Mouse (Mus musculus) layer of hippocampus, postnatal 25 days (tissue): ENCODE data around the gene Rasd2. TPM values are rescaled to one million over a fixed set of nuclear protein-coding genes. Genes with fewer than 3 reads are reported as not detected.

ENCODE experiments used
- DNase-seq, 2 experiments: peaks; one replicate each; pipeline ENCODE4 v3.0.0; 2022; ENCODE audit warnings: mixed read lengths in 2 of 2, low spot score in 1 of 2; ENCODE audit errors: extremely low spot score in 1 of 2
- total RNA-seq, 2 experiments: library from RNA; stranded (reverse); gene quantifications; 2 replicates each; pipeline ENCODE4 v1.2.3; 2021

Rasd2 gene
- 10 to 100 TPM; 60.6 to 67.6 TPM for total RNA-seq

DNA sequence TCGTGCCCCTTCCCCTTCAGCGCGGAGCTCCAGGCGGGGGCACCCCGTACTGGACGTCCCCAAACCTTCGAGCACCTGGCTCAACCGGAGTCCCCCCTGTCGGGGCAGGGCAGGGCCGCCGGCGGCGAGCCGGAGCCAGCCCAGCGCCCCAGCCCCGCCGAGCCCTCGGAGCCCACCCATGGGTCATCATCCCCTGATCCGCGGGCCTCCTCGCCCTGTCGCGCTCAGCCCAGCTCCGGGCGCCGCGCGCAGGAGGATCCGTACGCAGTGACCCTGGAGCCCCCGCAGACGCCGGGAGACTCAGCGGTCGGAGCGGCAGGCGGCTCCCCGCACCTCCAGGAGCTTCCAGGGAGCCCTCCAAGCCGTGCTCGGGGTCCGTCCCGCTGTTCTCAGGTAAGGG, at the start of gene Rasd2:
Rasd2 (plus strand) TSS at position 259 of the 400 bp plus-strand sequence.
- DNase-seq, result no peak

DNA sequence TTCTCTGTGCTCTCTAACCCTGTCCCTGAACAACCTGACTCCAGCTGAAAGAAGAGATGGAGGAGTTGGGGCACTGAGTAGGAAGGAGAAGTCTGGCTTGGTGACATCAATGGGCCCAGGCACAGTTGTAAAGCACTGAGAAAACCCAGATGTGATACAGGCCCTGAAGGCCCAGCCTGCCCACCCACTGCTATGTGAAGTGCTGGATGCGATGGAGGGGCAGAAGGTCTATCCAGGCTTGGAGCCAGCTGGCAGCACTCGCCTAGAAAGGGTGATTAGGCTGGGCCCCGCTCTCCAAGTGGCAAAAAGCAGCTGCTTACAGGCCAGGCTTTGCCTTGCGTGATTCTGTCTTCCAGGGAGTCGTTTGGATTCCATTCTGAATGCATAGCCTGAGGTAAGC, 44.4 kb upstream of the Rasd2 start:
- DNase-seq, result no peak

DNA sequence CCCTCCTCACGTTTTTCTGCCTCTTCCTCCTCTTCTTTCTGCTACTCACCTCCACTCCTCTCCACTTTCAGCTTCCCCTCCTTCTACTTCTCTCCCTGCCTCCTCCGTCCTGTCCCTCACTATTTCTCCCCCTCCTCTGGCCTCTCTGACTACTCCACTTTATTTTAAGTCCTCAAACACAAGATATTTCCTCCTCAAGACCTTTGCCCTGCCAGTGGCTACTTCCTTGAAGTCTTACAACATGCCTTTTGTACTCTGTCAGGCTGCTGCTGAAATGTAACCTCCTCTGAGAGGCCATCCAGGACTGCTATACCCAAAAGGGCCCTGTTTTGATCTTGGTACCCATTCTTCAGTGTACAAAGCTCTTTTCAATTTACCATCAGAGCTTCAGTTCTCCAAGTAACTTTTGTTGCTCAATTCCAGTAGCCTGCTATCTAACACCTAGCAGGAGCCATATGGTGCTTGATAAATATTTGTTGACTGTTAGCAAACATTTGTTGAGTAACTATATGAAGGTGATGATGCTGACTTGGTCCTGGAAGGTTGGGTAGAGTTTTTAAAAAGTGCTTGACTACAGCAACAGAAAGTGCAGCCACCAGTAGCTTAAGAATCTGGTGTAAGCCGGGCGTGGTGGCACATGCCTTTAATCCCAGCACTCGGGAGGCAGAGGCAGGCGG, 41.6 kb upstream of the Rasd2 start:
- no peak for DNase-seq

DNA sequence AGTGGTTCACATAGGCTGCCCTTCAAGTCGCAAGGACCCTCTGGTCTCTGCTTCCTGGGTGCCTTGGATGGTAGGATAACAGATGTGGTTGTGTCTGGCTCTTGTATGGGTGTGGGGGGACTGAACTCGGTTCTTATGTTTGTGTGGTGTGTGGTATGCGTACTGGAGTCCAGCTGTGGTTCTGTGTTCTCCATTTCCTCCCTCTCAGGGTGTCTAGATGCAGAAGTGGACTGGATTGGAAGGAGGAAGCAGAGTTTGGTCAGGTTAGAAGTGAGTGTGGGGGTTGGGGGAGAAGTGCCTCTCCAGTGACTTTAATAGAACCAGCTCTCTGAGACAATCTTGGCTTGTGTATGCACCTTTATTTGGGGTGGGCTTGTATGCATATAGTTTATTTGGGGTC, 20.7 kb upstream of the Rasd2 start:
- no peak for DNase-seq

DNA sequence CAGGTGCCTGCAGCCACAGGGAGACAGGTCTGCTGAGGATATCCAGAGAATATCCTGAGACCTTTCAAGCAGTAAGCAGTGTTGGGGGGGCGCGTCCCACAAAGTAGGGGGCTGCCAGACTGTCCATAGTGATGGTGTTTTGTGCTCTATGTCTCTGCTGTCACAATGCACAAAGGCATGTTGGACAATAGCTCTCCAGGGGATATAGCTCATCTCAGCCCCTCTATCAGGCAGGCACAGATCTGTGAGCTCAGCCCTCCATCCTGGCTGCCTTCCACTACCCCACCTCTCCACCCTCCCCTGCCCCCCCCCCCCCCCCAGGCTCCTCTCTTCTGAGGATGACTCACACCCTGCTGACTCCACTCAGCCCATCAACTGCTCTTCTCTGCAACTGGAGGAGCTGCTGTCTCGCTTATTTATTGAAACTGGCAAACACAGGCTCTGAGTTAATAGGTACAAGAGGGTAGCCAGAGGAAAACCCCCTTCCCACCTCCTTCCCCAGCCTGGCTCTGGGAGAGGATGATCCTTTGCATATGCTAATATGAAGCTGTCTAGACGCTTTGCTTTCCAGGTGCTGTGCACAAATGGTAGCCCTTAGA, 19.2 kb upstream of the Rasd2 start:
- no peak for DNase-seq

DNA sequence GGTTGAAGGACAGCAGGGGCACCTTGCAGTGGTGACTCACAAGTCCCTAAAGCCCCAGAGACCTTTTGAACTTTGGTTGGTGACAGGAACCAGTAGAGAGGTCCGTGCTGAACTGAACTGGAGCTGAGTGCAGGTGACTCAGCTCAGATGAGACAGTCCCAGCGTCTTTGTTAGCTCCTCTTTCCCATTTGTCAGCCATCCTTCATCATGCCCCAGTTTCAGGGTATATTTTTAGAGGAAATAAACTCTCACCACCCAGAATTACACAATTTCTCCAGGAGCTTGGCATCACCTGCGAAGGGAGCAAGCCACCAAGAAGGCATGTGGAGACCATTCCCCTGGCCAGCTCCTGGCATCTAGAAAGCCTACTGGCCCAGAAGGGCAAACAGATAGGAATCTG, 16.6 kb upstream of the Rasd2 start:
- no peak for DNase-seq

DNA sequence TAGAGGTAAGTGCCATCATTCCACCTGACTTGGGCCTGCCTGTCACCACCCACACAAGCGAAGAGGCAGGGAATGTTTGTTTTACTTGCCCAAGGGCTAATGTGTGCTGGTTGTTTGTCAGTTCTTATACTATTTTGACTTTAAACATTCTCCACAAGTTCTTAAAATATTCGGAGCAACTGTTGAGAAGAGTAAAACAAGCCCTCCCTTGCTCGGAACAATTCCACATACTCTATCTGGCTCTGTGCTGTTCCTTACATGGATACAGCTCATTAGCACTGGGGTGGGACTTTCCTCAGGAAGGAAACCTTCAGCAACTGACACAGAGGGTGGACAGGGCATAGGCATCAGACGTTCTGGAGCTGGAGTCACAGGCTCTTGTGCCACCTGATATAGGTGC, 15.9 kb upstream of the Rasd2 start:
- no peak for DNase-seq

DNA sequence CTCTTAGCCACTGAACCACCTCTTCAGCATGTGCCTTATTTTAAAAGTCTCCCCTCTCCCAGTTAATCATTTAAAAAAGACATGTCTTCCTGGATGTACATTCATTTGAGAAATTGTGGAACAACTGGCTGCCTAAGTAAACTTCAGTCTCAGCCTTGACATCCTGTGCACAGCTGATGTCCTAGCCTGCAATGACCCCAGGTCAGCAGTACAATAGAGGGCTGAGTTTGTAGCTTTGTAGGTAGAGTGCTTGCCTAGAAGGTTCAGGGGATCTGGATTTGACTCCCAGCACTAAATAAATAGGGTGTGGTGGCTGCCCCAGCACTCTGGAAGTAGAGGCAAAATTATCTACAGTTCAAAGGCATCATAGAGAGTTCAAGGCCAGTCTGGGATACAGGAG, 15.4 kb upstream of the Rasd2 start:
- DNase-seq, result no peak

DNA sequence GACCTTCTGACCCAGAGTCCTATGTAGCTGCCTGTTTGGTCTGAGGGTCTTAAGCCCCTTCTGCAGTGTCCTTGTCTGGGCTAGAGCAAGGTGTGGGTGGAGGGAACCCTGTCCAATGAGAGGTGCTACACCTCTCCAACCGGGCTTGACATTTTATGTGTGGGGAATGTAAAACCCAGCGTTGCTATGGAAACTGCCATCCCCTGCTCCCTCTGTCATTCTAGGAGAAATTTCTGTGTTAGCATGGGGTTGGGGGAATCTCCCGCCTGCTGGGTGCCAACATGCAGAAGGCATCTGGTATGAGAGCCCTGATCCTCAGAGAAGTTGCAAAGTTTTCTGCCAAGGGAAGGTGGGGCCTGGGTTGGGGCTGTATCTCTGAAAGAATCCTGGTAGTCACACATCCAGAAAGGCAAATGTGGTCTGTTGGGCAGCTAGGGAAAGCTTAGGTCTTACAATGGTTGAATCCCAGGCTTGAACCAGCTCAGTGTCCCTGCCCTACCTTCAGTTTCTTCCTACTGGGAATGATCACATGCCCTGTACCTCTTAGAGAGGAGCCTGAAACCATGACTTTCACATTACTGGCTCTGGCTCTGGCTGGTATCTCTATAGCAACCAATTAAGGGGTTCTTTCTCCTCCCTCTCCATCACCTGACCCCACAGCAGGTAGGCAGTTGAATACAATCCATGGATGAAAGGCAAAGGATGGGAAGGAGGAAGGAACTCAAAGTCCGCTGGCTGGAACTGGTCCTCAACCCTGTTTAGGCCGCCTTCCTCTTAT, 14.6 kb upstream of the Rasd2 start:
- DNase-seq, result no peak

DNA sequence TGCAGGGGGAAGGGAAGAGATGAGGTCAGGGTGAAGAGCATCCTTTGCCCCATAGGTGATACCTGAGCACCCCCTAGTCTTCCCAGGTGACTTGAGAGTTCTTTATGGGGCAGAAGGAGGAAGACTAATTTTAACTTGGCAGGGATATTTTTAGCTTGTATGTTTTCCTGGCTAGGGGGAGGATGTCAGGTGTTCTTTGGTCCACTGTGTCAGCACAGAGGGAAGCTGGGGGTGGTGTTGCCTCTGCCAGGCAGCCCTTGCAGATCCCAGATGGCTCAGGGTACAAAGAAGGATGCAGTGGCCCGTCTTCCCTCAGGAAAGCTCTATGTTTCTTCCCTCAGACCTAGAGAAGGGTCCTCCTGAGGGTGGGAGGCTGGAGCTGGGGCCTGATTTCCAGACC, 13.8 kb upstream of the Rasd2 start:
- DNase-seq, result no peak

DNA sequence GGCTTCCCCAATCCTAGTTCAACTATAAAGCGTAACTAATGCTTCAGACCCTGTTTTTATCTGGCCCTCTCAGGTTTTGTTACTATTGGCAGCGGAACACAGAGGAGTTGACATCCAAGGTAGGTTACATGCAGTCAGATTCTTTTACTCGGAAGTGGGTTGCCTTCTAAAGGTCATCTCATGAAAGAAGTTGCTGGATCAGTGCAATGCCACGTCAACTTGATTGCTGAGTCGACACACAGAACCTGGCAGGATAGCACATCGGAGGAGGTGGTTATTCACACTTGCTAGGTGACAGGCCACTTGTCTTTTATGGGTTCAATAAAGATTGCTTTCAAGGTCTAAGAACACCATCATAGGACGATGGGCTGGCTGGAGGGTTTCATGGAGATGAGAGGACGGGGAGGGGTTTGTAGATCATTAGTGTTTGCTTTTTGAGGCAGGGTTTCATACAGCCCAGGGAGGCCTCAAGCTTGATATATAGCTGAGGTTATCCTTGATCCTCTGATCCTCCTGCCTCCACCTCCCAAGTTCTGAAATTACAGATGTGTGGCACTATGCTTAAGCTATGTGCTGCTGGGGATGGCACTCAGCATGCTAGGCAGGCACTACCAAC, 11.6 kb upstream of the Rasd2 start:
- DNase-seq, result no peak

DNA sequence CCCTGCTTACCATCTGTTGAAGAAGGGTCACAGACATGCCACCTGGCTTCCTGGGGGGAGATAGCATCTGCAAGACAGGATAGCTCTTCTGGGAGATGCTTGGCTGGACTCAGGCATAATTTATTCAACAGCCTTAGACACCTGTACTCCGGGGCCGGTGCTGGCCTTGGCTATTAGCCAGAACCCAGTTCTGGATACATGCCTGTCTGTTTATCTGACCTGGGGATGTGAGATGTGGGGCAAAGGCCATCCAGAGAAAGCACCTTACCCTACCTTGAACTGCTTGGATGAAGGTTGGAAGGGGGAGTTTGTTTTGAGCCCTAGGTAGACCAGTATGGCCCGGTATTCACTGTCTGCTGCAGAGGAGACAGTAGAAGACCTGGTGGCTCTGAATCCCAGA, 10.8 kb upstream of the Rasd2 start:
- DNase-seq, result no peak

DNA sequence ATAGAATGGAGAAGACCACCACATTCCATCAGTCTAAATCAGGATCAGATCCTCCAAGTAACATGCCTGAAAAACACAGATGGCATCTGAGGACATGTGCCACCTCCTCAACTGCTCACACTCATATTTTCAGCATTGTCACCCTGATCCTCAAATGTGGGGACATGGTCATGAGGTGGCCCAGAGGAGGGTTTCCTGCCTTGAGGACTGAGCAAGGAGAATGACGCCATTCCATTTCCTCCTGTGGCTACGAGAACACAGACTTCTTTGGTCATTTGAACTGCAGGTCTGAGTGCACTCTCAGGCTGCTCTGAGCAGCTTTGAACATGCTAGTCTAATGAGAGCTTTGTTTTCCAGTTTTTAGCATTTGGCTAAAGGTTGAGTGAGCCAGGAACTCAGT, 10.3 kb upstream of the Rasd2 start:
- DNase-seq, result no peak

DNA sequence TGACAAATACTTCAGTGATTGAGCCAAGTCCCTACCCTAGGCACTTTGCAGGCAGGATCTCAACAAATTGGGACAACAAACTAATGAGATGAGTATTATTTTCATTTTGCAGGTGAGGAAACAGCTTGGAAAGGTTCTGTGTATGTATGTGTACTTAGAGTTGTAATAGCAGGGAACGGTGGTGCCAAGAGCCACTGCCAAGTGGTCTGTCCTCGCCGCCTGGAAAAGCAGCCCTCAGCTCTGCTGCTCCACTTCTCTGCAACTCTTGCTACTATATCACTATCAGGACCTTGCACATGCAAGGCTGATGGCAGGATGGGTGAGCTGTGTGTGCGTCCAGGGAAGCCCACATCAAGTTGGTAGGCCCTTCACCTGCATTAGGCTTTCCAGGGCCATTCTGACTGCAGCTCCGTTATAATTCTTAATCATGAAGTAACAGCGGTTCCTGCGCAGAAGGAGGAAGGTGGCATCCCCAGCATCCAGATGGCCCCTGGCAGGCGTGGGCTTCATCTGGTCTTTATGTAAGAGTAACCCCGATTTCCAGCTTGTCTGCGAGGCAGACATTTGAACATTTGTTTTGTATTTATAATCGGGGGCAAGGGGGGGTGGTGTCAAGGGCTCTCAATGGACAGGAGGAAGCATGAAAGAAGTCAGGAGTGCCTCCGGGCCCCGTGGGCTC, 9.4 kb upstream of the Rasd2 start:
- peak in 1 of 2 experiments; percentile 42 for DNase-seq

DNA sequence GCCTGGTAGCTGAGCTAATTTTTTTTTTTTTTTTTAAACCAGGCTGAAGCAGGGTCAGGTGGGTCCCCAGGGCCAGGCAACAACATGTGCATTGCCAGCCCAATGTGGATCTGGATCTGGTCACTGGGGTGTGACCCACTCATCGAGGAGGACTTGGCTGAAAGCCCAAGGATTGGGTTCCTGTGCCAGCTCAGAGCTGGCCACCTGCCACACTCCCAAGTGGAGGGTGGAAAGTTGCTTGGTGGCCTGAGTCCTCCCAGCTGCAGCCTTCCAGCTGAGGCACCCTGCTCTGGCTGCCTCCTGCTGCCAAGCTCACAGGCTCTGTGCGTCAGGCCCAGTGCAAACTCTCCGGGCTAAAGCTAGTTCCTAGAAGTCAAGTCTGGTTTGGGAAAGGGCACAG, 2.3 kb upstream of the Rasd2 start:
- DNase-seq, result no peak

DNA sequence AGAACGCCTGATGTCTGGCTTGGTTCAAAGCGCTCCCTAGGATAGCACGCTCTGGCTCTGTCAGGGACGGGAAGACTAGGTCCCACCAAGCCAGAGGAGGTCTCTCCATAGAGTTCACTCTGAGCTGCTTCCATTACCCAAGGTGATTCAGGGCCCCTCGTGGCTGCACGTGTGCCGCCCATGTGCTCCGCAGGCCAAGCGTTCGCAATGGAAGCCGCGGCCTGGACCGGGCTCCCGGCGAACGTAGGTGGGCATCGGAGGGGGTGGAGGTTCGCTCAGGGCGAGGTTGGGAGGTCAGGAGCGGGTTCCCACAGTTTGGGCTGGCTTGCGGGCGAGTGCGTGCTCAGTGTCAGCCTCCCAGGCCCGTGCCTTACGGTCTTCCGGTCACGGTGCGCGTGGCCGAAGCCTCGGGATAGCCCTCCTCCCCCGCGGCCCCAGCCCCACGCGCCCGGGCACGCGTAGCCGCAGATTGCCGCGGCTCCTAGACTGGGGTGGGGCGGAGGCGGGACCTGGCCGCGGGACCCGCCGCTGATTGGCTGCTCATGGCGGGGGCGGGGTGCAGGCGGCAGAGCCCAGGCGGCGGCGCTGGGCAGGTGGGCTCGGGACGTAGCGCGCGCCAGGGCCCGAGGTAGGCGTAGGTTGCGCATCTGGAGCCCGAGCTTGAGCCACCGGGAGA, 975 bp upstream of the Rasd2 start:
- DNase-seq, result peak; percentile 77 to 78

DNA sequence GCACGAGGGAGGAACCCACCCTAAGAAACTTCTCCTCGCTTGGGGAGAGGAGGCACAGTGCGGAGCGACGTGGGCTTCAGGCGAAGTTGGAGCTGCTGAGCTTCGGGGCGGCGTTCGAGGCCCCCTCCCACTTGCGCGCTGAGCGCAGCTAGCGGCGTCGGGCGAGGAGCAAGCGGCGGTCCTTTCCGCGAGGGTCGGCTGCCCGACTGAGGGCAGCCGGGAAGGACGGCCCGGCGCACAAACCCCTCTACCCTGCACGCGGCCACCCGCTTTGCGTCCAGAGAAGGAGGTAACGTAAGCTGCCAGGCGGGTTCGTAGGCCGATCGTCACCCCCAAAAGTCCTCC, 465 bp upstream of the Rasd2 start:
- DNase-seq, result no peak

DNA sequence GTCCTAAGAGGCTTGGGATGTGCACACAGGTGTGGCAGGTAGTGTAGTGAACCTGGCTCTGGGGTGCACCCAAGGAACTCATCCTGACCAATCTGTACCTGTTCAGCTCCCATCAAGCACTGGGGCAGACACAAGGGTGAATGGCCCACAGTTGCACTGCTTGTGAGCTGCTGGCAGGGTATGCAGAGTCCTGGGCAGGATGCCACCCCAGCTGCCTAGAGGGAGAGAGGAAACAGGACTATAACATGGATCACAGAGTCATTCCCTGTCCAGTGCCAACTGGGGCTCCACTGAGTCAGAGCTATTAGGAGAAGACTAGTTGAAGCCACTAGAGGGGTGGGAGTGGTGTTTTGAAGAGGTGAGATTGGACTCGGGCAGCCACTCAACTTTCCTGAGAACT, 1.3 kb downstream of the Rasd2 start:
- DNase-seq, result peak in 1 of 2 experiments; percentile 48

DNA sequence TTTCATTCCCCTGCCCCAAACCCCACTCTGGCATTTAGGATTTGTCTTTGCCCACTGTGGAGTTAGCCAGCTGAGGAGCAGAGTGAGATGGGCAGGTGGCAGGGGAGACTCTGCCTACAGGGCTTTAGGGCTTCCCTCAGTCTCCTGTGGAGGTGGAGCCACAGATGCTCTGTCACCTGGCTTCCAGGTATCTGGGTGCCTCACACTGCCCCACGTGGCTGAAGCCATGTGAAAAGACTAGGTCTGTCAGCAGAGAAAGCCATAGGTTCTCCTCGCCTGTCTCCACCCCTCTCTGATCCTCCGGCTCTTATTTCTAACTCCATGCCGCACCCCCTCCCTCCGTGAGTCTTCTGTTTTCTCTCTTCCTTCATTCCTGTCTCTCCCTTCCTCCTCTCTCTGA, 2.2 kb downstream of the Rasd2 start:
- DNase-seq, result no peak

DNA sequence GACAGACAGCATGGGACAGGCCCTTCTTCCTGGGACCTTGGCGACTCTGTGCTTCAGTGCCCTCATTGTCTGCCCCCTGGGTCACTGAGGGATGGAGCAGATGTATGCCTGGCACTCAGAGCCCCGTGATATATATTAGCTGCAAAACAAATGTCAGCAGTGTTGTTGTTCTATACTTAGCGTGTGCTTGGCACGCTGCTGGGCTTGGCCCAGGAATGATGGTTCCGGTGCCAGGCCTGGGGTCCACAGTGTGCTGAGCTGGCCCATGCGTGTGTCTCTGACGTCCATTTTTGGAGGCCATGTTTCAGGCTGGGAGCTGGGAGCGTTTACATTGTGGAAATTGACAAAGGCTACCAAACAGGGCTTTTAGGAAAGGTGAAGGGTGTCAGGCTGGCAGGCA, 3.1 kb downstream of the Rasd2 start:
- no peak for DNase-seq
